Mouse (Mus musculus) C3H10T1/2 (cell line): ENCODE measurements around the gene Ints6. TPM values are rescaled to one million over a fixed set of nuclear protein-coding genes. Genes with fewer than 3 reads are reported as not detected.

ENCODE experiments used
- polyA plus RNA-seq, 2 experiments: library from polyadenylated mRNA; unstranded; fragments of >200 nt; fragmentation: generic; extraction: Trizol; gene quantifications; one replicate each; pipeline ENCODE4 v1.2.1; 2012; ENCODE audit warnings: missing spikeins in 2 of 2

Gene Ints6
- polyA plus RNA-seq = 1 to 10 TPM in 1 of 2 experiments, under 1 TPM in 1; 0.50 to 2.0 TPM

DNA sequence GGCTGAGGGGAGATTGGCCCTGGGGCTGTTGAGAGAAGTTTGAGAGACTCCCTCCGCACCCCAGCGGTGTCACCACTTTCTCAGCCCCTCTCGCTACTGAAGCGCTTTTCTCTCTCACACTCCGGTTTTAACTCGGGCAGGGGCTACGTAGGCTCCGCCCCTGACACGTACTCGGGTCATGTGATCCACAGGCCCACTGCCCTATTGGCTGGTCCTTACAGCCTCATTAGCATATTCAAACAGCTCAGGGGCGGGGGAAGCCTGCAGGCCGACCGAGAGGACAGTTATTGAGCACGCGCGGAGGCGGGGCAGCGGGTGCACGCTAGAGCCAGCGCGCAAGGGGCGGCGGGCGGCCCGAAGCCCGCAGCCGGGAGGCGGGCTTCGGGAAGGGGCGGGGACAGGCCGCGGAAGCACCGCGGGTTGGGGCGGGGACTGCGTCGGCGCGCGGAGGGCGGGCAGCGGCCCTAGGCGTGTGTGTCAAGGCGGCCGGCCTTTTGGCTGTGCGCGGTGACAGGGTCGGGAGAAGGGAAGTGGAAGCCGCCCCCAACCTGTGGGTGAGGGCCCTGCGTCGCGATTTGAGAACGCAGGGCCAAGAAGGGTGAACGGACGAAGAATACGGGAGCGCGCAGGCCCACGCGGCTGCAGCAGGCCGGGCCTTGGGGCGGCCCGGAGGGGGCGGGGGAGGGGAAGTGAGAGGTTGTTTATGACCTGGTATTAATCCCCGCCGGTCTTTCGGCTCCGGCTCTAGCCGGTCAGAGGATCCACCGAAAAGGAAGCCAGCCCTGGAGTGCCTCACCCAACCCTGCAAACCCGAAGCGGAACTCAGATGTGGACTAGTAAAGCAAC is at the start of gene Ints6:
TSS of gene Ints6 (minus strand) at position 134 of the 846 bp plus-strand sequence.

DNA sequence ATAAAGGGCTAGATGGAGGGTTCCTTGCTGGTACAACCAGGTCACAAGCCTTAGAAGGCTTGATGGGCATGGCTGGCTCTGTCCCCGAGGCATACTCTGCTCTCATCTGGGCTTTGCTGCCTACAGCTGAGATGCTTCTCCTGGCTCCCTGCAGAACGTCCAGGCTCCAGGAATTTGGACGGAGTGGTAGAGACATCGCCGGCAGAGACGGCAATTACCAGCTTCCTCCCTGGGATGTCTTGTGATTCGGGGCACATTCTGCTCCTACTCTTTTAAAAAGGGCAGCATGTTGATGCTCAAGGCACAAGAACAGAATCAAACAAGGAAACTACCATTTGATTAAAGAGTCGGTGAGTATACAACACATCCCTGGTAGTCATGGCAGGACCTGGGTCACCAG is 97.6 kb downstream of the Ints6 start, which contains the start of gene Serpine3:
TSS of gene Serpine3 (plus strand) at position 301 of the 400 bp plus-strand sequence.

Other genes with a start within 250 kb of the Ints6 start
- 1 to 10 TPM in 1 of 2 experiments, under 1 TPM in 1; 0.88 to 6.9 TPM for gene Fam124a, start 205.4 kb downstream of the Ints6 start, polyA plus RNA-seq
- gene Gm4131, start 194.2 kb downstream of the Ints6 start, polyA plus RNA-seq = under 1 TPM in 1 of 2 experiments, not detected in 1; 0.05 TPM
- not detected for gene Serpine3, start 97.5 kb downstream of the Ints6 start, polyA plus RNA-seq
- 1 to 10 TPM in 1 of 2 experiments, under 1 TPM in 1; 0.39 to 4.1 TPM for gene Wdfy2, start 76.5 kb upstream of the Ints6 start, polyA plus RNA-seq
- not detected for gene Defb48, start 223.3 kb upstream of the Ints6 start, polyA plus RNA-seq
- gene Defb47, start 236.9 kb upstream of the Ints6 start, polyA plus RNA-seq = under 1 TPM in 1 of 2 experiments, not detected in 1; 0.40 TPM